Mouse (Mus musculus) olfactory bulb, adult 2 months (tissue): ENCODE data around the gene Ebf3.

Source experiments
- CTCF ChIP-seq: fragments of 200-500 bp; IDR thresholded peaks from 2 replicates; pipeline ENCODE4 v1.5.1; 2012; ENCODE audit warnings: low read depth, mild to moderate bottlenecking, low read length, moderate library complexity; ENCODE audit not compliant: insufficient read depth
- POLR2A ChIP-seq: fragments of 200-500 bp; IDR thresholded peaks from 2 replicates; pipeline ENCODE4 v1.6.1; 2012; ENCODE audit warnings: mild to moderate bottlenecking, low read depth, low read length, moderate library complexity; ENCODE audit not compliant: insufficient read depth

- TF ChIP-seq POLR2A (no peak), CTCF (no peak)
These were observed 3.6 kb upstream of the Ebf3 start for GRCm38 (mm10) chr7:137317659-137318382.
